Mouse (Mus musculus): ENCODE measurements around the gene Dppa3. TPM values are rescaled to one million over a fixed set of nuclear protein-coding genes. Genes with fewer than 3 reads are reported as not detected.

Gene Dppa3
- polyA plus RNA-seq, 1 experiment: not detected

DNA sequence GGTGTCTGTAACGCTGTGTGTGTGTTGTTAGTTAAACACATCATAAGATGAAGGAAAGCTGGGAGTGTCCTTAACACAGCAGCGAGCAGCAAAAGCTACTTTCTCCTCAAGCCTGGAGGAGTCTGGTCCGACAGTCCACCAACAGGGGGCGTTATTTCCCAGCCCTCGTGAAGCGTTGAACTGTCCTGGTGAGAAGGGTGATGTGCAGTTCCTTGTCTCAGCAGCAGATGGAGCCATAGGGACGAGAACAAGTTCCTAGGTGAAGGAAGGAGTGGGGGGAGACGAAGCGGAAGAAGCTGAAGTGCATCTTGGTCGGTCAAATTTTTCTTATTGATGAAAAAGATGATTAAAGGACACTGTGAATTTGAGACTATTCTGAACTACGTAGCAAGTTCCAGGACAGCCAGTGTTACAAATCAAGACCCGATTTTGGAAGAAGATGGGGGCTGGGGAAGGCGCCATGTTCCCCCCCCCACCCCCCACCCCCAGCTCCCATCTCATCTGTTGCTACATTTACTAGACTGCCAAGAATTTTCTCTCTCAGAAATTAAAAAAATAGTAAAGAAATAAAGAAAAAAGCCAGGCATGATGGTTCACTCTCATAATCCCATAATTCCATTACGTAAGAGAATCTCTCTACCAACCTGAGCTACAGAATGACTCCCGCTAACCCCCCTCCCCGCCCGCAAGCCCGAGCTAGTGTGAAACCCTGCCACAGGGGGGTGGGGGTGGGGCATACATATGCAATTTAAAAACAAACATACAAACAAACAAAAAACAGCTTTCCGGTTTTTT, 43.4 kb downstream of the Dppa3 start:
- no peaks in the 10 kb centered on the region; the same call in 1 of the 2 replicates for H3K4me1 ChIP-seq (ENCODE audit: control insufficient read depth)
- H3K36me3 ChIP-seq (ENCODE audit: control insufficient read depth): no peaks in the 10 kb centered on the region
- H3K9me3 ChIP-seq (ENCODE audit: control insufficient read depth, low read length): no peaks in the 10 kb centered on the region
- H3K4me3 ChIP-seq (replicated peaks): no peak overlapping the region
- TF ChIP-seq TAL1 (IDR thresholded peaks at IDR 0.05; ENCODE audit: low read length) (no peak), GATA1 (IDR thresholded peaks at IDR 0.05; ENCODE audit: low read length) (no peak)
- H3K27me3 ChIP-seq (ENCODE audit: control insufficient read depth): no peaks in the 10 kb centered on the region

DNA sequence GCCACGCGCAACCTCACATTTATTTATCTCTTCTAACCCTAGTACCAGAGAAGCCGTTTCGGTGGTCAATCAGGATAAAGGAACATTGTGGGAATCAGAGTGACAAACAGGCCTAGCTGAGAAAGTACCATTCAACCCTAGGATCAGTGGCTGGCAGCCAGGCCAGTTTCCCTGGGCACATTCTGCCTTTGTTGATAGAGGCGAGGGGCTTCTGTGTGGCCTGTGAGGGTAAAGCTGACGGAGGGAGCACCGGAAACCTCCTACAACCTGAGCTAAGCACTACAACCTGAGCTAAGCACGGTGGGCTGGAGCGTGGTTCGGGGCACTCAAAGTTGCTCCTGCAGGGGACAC, 44.0 kb downstream of the Dppa3 start:
- no peak overlapping the region for H3K4me3 ChIP-seq (replicated peaks)
- H3K9me3 ChIP-seq (ENCODE audit: control insufficient read depth, low read length): no peaks in the 10 kb centered on the region
- no peaks in the 10 kb centered on the region; the same call in 1 of the 2 replicates for H3K4me1 ChIP-seq (ENCODE audit: control insufficient read depth)
- TF ChIP-seq TAL1 (IDR thresholded peaks at IDR 0.05; ENCODE audit: low read length) (no peak), GATA1 (IDR thresholded peaks at IDR 0.05; ENCODE audit: low read length) (no peak)
- no peaks in the 10 kb centered on the region for H3K27me3 ChIP-seq (ENCODE audit: control insufficient read depth)
- H3K36me3 ChIP-seq (ENCODE audit: control insufficient read depth): no peaks in the 10 kb centered on the region

DNA sequence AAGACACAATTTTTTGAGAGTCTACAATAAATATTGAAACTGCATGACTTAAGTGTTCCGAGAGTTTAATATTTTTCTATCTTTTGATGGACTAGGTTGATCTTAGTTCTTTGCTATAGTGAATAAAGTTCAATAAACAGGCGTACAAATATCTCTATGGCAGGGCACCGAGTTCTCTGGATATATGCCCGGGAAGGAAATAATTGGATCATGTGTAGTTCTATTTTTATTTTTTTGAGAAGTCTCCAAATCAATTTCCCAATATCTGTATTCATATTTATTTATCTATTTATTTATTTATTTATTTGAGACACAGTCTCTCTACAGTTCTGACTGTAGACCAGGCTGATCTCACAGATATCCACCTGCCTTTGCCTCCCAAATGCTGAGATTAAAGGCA, 44.6 kb downstream of the Dppa3 start:
- H3K27me3 ChIP-seq (ENCODE audit: control insufficient read depth): no peaks in the 10 kb centered on the region
- no peaks in the 10 kb centered on the region for H3K9me3 ChIP-seq (ENCODE audit: control insufficient read depth, low read length)
- TF ChIP-seq TAL1 (IDR thresholded peaks at IDR 0.05; ENCODE audit: low read length): no peak
- H3K4me1 ChIP-seq (ENCODE audit: control insufficient read depth): no peaks in the 10 kb centered on the region; the same call in 1 of the 2 replicates
- H3K4me3 ChIP-seq (replicated peaks): no peak overlapping the region
- H3K36me3 ChIP-seq (ENCODE audit: control insufficient read depth): no peaks in the 10 kb centered on the region

DNA sequence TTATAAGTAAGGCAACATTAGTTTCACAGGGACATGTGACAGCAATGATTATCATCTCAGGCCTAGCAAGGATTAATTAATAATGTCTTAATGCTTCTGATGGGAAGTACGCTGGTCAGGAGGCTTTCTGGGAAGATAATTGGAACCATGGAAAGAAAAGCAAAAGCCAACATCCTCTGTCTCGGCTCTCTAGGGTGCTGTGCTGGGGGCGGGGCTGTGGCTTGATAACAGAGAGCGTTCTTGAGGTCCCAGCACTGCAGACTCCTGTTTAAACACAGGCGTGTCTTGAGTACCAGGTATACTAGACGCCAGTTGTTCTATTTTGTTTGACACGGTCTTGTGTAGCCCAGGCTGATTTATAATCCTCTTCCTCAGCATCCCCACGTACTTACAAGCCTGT, 46.5 kb downstream of the Dppa3 start:
- H3K27me3 ChIP-seq (ENCODE audit: control insufficient read depth): no peaks in the 10 kb centered on the region
- no peaks in the 10 kb centered on the region for H3K9me3 ChIP-seq (ENCODE audit: control insufficient read depth, low read length)
- no peaks in the 10 kb centered on the region; the same call in 1 of the 2 replicates for H3K4me1 ChIP-seq (ENCODE audit: control insufficient read depth)
- H3K4me3 ChIP-seq (replicated peaks): no peak overlapping the region
- no peaks in the 10 kb centered on the region for H3K36me3 ChIP-seq (ENCODE audit: control insufficient read depth)
- no peak for TF ChIP-seq GATA1 (IDR thresholded peaks at IDR 0.05; ENCODE audit: low read length)
- TF ChIP-seq TAL1 (IDR thresholded peaks at IDR 0.05; ENCODE audit: low read length): no peak

Other genes starting within 250 kb of the Dppa3 start
- gene Rimklb, start 127.6 kb upstream of the Dppa3 start, polyA plus RNA-seq (2012): not detected in 2 replicates
- not detected in 2 replicates for gene Mfap5, start 120.6 kb upstream of the Dppa3 start, polyA plus RNA-seq (2012)
- 0.03 TPM in 1 of 2 replicates, not detected in the other for gene Aicda, start 72.6 kb upstream of the Dppa3 start, polyA plus RNA-seq (2012)
- gene Apobec1, start 24.0 kb upstream of the Dppa3 start, polyA plus RNA-seq (2012): 0.04 TPM in 1 of 2 replicates, not detected in the other
- 0.03 TPM in 1 of 2 replicates, not detected in the other for gene Gdf3, start 16.3 kb upstream of the Dppa3 start, polyA plus RNA-seq (2012)
- gene Nanog, start 81.1 kb downstream of the Dppa3 start, polyA plus RNA-seq (2012): 0.06 TPM in 1 of 2 replicates, not detected in the other
- 0.48 and 0.56 TPM in 2 replicates for gene Slc2a3, start 175.2 kb downstream of the Dppa3 start, polyA plus RNA-seq (2012)
- 0.56 and 0.83 TPM in 2 replicates for gene Foxj2, start 193.5 kb downstream of the Dppa3 start, polyA plus RNA-seq (2012)
- not detected in 2 replicates for gene C3ar1, start 229.8 kb downstream of the Dppa3 start, polyA plus RNA-seq (2012)
- 0.58 and 0.93 TPM in 2 replicates for gene Necap1, start 248.1 kb downstream of the Dppa3 start, polyA plus RNA-seq (2012)

Data from erythroblast, embryonic 14.5 days (primary cell).